Mouse (Mus musculus) heart, postnatal 14 days (tissue): ENCODE data around the gene Lmod2. TPM values are rescaled to one million over a fixed set of nuclear protein-coding genes. Genes with fewer than 3 reads are reported as not detected.

Source experiments
- DNase-seq, 2 experiments: peaks; one replicate each; pipeline ENCODE4 v3.0.0; 2021 to 2022
- intact Hi-C: fragments of 180-260 bp; cut with DNase I; formaldehyde crosslinking; loops from one replicate; pipeline ENCODE4 v1.15.1; 2025
- total RNA-seq, 2 experiments: library from RNA; stranded (reverse); gene quantifications; 2 replicates each; pipeline ENCODE4 v1.2.3; 2021

Lmod2 gene
- total RNA-seq, 2 experiments from 2014 or later = 413 to 423 TPM

GRCm38 (mm10) chr6:24600134-24600533 is 2.6 kb downstream of the Lmod2 start:
- DNase-seq = no peak
- intact Hi-C loops = no loop called here

GRCm38 (mm10) chr6:24600726-24601125 is 3.2 kb downstream of the Lmod2 start:
- DNase-seq = no peak
- intact Hi-C loops = no loop called here

GRCm38 (mm10) chr6:24601668-24602067 is 4.1 kb downstream of the Lmod2 start:
- intact Hi-C loops = no loop called here
- DNase-seq = no peak

DNA sequence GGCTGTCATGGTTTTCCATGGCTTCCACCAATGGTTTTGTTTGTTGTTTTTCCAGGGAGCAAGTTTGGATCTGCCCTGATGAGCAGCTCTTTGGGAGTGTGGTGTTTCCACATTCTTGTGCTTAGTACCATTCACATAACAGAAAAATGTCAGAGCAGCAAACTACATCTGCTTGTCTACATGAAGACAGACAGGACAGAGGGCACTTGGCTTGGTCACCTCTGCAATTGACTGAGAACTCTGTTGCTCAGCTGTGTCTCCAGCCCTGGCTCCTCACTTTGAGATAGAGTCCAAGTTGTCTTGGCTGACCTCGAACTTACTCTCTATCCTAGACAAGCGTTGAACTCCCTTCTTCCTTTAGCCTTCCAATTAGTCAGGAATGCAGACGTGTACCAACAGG is 4.8 kb downstream of the Lmod2 start:
- intact Hi-C loops = no loop called here
- no peak for DNase-seq

DNA sequence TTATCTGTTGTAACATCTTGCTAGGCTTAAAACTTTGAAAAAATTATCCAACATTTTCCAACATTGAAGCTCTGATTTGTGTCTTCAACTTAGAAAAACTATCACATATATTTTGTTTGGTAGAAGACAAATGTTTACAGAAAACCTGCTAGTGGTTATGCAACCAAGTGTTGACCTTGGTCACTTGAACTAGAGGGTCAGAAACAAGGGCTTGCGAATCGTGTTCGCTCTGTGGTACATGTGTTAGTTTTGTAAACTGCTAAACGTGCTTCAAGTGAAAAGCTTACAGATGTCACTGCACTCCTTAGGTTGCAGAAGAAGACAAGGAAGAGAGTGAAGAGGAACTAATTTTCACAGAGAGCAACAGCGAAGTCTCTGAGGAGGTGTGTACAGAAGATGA is 5.4 kb downstream of the Lmod2 start:
- intact Hi-C loops = no loop called here
- no peak for DNase-seq

GRCm38 (mm10) chr6:24604289-24604688 is 6.7 kb downstream of the Lmod2 start:
- intact Hi-C loops = no loop called here
- DNase-seq = no peak

DNA sequence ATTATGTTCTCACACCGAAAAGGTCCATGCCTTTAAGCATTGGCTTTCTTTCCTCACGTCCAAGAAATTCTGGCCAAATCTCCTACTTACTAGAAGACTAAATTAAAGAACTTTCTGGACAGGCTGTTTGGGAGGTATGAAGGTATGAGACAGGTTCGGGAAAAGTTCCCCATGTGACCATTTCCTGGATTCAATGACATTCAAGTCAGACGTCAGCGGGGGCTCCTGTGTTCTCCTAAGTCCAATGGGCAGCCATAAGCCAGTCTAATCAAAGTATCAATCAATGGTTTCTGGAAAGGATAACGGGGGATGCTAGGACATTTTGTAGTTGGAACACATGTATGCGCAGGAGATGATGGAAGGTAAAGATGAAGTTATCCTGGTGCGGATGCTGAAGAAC is 8.1 kb downstream of the Lmod2 start:
- intact Hi-C loops = loop anchor here (5.0 kb wide), 1 partner anchor 33 kb away; no protein-coding TSS in a partner anchor
- DNase-seq = no peak

GRCm38 (mm10) chr6:24606512-24606911 is 8.9 kb downstream of the Lmod2 start:
- DNase-seq = no peak
- intact Hi-C loops = loop anchor here (5.0 kb wide), 1 partner anchor 34 kb away; no protein-coding TSS in a partner anchor

- DNase-seq = no peak
- intact Hi-C loops = loop anchor here (5.0 kb wide), 1 partner anchor 35 kb away; no protein-coding TSS in a partner anchor
Observed at GRCm38 (mm10) chr6:24607531-24607930, 10.0 kb downstream of the Lmod2 start.

- DNase-seq = no peak
- intact Hi-C loops = loop anchor here (5.0 kb wide), 1 partner anchor 36 kb away; no protein-coding TSS in a partner anchor
Observed at GRCm38 (mm10) chr6:24608129-24608528, 10.6 kb downstream of the Lmod2 start.

- intact Hi-C loops = loop anchor here (5.0 kb wide), 1 partner anchor 36 kb away; no protein-coding TSS in a partner anchor
- no peak for DNase-seq
Observed at GRCm38 (mm10) chr6:24608682-24609081, 11.1 kb downstream of the Lmod2 start.

DNA sequence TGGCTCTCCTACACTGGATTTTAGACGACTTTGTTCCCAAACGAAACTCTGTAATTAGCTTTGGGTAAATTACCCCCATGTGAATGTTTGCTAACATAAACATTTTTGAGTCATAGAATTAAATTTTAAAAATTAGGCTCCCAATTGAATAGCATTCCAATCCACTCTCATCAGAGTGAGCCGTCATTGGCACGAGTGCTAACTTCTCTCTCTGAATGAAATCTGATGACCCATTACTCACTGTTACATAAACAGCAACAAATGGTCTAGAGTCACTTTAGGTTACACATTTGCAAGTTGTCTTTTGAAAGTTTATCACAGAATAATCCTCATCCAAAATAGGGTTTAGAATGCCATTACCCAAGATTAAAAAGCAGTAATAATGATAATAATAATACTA is 12.0 kb downstream of the Lmod2 start:
- intact Hi-C loops = loop anchor here (5.0 kb wide), 1 partner anchor 37 kb away; no protein-coding TSS in a partner anchor
- no peak for DNase-seq

- intact Hi-C loops = no loop called here
- DNase-seq = no peak
Observed at GRCm38 (mm10) chr6:24610358-24610757, 12.8 kb downstream of the Lmod2 start.

GRCm38 (mm10) chr6:24612074-24612755 is 14.7 kb downstream of the Lmod2 start:
- peak in 1 of 2 experiments; percentile 54 for DNase-seq
- intact Hi-C loops = no loop called here

- intact Hi-C loops = no loop called here
- no peak for DNase-seq
Observed at GRCm38 (mm10) chr6:24613346-24613745, 15.8 kb downstream of the Lmod2 start.

GRCm38 (mm10) chr6:24613918-24614317 is 16.4 kb downstream of the Lmod2 start:
- intact Hi-C loops = no loop called here
- no peak for DNase-seq

DNA sequence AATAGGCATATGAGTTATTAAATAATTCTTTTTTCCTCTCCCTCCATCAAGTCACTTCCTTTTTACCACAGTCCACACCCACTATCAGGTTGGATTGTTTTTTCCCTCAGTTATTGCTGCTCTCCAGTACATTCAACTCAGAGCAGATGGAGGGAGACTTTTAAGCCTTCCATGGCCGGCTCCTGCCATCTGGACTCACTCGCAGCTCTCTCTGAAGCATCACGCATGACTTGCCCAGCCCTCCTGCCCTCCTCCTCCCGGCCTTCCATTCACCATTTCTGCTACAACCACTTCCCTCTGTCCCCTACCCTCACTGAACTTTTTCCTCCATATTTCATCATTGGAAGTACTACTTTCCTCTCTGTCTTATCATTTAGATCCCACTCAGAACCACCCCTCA is 19.2 kb downstream of the Lmod2 start:
- no peak for DNase-seq
- intact Hi-C loops = no loop called here

GRCm38 (mm10) chr6:24619285-24620045 is 21.9 kb downstream of the Lmod2 start:
- DNase-seq = no peak
- intact Hi-C loops = no loop called here

DNA sequence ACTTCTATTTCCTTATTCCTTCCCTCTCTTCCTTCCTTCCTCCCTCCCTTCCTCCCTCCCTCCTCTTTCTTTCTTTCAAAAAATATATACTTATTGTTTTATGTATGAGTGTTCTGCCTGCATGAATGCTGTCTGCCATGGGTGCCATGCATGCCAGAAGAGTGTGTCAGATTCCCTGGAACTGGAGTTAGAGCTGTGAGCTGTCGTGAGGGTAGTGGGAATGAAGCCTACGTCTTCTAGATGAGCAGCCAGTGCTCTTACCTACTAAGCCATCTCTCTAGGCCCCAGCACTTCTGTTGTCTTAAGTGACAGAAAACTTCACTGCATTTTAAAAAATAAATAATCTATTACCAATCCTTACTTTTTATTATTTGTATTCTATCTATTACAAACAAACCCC is 23.4 kb downstream of the Lmod2 start:
- no peak for DNase-seq
- intact Hi-C loops = no loop called here

DNA sequence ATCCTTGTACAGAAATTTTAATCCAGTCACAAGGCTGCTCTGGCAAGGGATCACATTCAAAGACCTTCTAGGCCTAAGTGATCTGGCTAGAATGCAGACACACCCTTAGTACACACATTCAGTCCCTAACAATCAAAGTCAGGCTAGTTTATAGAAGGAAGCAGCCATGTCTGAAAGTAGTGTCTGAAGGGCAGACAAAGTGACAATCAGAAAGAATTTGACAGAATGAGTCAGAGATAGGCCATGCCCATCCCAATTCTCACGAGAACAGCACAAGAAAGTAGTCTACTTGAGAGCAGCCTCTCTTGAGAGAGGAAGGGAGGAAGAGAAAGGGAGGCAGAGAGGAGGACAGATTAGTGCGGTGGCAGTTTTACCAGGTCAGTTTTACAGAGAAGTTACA is 24.5 kb downstream of the Lmod2 start:
- intact Hi-C loops = no loop called here
- no peak for DNase-seq

DNA sequence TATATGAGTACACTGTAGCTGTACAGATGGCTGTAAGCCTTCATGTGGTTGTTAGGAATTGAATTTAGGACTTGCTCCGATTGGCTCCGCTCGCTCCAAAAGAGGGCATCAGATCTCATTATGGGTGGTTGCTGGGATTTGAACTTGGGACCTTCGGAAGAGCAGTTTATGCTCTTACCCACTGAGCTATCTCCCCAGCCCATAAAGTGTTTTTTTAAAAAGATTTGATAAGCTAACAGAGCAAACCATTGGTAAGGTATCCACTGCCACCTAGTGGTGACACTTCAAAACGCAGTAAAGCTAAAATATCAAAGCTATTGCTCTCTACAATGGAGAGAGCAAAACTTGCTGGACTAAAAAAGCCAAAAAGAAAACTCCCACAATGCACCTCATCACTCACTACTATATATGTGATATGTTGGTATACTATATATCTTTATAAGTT is 30.0 kb downstream of the Lmod2 start:
- peak; percentile 48 to 74 for DNase-seq
- intact Hi-C loops = loop anchor here (1.0 to 5.0 kb wide), 4 partner anchors 35 to 97 kb away; no protein-coding TSS in a partner anchor
